Mouse (Mus musculus): Measurements from ENCODE around the gene Pex13. TPM values are rescaled to one million over a fixed set of nuclear protein-coding genes. Genes with fewer than 3 reads are reported as not detected.
A peak's percentile ranks its signal among the peaks of the same experiment; 100 is the strongest.

Gene Pex13
- total RNA-seq (2017) = 16.1 and 18.5 TPM in 2 replicates

DNA sequence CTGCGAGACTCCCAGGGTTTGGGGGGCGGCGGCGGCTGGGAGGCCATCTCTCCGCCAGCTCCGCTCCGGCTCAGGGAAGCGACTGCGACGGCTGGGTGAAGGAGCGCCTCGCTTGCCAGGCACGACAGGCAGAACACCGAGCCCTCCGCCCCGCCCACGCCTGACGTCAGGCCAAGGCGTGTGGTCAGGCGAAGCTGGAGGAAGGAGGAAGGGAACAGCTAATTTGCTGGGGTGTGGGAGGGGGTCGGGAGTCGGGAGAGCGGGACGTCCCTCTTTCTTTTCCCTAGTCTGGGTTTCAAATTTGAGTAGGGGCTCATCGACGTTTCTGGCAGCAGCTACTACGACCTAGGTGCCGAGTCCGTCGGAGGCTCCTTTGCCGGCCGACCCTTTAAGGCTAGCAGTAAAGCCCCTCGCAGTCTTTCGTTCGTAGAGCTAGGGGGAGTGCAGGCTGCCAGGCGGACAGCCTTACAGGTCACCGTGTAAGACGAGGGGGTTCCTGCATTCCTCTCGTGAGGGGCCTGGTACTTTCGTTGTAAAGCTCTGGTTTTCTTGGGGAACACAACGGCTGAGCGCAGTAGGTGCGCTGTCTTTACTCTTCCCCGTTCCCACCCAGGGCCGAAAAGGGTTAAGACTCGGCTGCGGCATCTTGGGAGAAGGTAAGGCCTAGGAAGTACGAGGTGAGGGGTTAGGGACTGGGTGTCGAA is at the start of gene Pex13:
Pex13 (minus strand) TSS at position 162 of the 704 bp plus-strand sequence.
- ATAC-seq (ENCODE audit: extremely low read depth, insufficient number of reproducible peaks, low FRiP score, poor library complexity, severe bottlenecking) = peak; percentile 97

DNA sequence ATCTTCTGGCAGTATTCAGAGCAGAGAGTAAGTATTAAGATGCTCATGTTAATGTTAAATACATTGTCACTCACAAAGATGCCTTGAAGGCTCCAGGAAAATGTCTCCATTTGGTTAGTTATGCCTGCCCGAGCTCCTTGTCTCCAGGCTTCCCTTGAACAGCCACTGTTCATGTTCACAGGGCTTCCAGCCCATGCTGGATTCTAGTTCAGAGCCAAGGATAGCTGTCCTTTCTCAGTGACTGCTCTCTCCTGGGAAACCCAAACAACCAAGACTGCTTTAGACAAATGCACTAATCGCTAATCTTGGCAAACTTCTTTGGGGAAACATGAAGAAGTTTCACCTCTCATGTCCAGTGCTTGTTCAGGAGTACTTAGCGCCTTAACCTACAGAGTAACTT is 46.5 kb upstream of the Pex13 start:
- ATAC-seq (ENCODE audit: extremely low read depth, insufficient number of reproducible peaks, low FRiP score, poor library complexity, severe bottlenecking) = no peak

DNA sequence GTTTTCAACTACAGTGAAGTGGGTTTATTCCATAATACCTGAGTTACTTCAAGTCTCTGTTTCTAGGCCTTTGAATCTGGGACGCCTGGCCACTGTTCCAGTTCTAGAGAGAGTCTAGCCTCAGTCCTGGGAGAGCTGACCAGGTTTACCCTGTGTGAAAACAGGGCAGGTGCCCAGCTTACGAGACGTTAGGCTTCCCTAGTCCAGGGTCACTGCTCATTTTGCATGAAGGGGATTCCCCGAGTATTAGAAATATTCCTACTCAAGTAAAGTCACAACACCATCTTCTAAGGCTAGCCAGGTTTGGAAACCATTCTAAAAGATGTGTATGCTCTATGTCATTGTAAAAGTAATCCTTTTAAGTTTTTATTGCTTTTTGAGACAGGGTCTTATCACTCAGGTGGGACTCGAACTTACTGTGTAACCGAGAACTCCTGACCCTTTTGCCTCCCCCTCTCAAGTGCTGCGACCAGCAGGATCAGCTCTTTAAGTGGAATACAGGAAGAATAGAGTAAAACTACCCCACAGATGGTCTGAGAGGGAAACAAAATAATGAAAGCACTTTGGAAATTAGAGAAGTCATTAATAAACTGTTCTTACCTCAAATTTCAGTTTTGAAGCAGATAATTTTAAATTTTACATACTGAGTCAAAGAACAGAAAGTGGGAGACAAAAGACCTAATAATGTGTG is 39.0 kb upstream of the Pex13 start:
- ATAC-seq (ENCODE audit: extremely low read depth, insufficient number of reproducible peaks, low FRiP score, poor library complexity, severe bottlenecking) = no peak

- no peak for ATAC-seq (ENCODE audit: extremely low read depth, insufficient number of reproducible peaks, low FRiP score, poor library complexity, severe bottlenecking)
Measured at GRCm38 (mm10) chr11:23701831-23702230, 36.1 kb upstream of the Pex13 start.

GRCm38 (mm10) chr11:23699414-23700095 is 33.8 kb upstream of the Pex13 start:
- peak; percentile 81 for ATAC-seq (ENCODE audit: extremely low read depth, insufficient number of reproducible peaks, low FRiP score, poor library complexity, severe bottlenecking)

GRCm38 (mm10) chr11:23698526-23698925 is 32.8 kb upstream of the Pex13 start:
- ATAC-seq (ENCODE audit: extremely low read depth, insufficient number of reproducible peaks, low FRiP score, poor library complexity, severe bottlenecking) = no peak

DNA sequence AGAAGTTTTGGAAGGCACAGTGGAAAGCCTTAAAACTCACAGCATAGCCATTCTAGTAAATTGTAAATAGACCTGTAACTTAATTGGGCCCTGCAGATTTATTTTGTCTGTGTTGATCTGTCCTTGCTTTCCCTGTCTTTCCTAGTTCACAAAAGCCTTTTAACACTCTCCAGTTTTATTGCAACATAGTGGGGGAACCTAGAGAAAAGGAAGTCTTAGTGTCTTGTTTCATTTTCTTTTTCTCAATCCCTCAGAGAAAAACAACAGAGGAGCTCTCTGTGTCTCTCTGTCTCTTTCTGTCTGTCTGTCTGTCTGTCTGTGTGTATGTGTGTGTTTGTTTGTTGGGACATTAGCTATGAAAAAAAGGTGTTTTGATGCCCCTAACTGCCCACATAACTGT is 30.1 kb upstream of the Pex13 start:
- no peak; the same call in 1 of the 2 replicates for ATAC-seq (ENCODE audit: extremely low read depth, insufficient number of reproducible peaks, low FRiP score, poor library complexity, severe bottlenecking)

- no peak for ATAC-seq (ENCODE audit: extremely low read depth, insufficient number of reproducible peaks, low FRiP score, poor library complexity, severe bottlenecking)
Measured at GRCm38 (mm10) chr11:23693286-23693685, 27.5 kb upstream of the Pex13 start.

DNA sequence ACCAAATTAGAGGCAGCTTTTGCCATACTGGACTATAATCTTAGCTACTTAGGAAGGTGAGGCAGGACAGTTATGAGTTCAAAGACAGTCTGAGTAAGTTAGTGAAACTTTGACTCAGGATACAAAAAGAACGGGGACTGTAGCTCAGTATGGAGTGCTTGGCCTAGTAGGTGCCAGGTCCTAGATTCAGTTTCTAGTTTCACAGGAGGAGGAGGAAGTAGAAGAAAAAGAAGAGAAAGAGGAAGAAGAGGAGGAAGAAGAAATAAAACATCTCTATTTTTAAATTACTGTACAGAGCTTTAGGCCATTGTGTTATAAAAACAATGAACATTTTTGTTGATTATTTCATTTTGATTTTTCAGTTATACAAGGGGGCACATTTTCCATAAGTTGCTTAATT is 22.3 kb upstream of the Pex13 start:
- peak; percentile 46; the same call in 1 of the 2 replicates for ATAC-seq (ENCODE audit: extremely low read depth, insufficient number of reproducible peaks, low FRiP score, poor library complexity, severe bottlenecking)

GRCm38 (mm10) chr11:23686671-23687070 is 20.9 kb upstream of the Pex13 start:
- ATAC-seq (ENCODE audit: extremely low read depth, insufficient number of reproducible peaks, low FRiP score, poor library complexity, severe bottlenecking) = no peak

- peak; percentile 39; the same call in 1 of the 2 replicates for ATAC-seq (ENCODE audit: extremely low read depth, insufficient number of reproducible peaks, low FRiP score, poor library complexity, severe bottlenecking)
Measured at GRCm38 (mm10) chr11:23682561-23682960, 16.8 kb upstream of the Pex13 start.

GRCm38 (mm10) chr11:23680435-23680950 is 14.7 kb upstream of the Pex13 start:
- ATAC-seq (ENCODE audit: extremely low read depth, insufficient number of reproducible peaks, low FRiP score, poor library complexity, severe bottlenecking) = no peak

DNA sequence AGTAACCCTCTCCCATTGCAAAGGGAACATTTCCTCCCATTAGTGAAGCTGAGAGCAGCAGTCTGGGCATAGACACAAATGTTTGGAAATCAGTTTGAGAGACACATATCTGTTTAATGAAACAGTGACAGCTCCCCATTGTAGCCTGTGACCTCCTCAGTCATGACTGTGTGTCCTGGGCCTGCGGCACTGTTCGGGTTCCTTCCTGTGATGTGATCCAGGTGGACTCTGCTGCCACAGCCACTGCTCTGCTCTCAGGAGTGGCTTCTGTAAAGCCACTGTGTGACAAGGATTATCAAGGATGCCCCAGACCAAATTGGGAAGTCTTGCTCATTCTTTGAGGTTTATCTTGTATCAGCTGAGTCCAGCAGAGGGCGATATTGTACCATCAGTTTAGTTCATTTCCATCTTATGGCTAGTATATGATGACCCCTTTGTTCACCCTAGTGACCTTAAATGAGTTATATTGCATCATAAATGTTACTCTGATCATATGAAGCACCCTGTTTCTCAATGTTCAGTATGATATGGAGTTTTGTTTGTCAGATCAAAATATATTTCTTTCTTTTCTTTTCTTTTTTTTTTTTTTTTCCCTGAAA is 13.4 kb upstream of the Pex13 start:
- peak; percentile 87 for ATAC-seq (ENCODE audit: extremely low read depth, insufficient number of reproducible peaks, low FRiP score, poor library complexity, severe bottlenecking)

GRCm38 (mm10) chr11:23676100-23676499 is 10.3 kb upstream of the Pex13 start:
- ATAC-seq (ENCODE audit: extremely low read depth, insufficient number of reproducible peaks, low FRiP score, poor library complexity, severe bottlenecking) = no peak

- ATAC-seq (ENCODE audit: extremely low read depth, insufficient number of reproducible peaks, low FRiP score, poor library complexity, severe bottlenecking) = no peak
Measured at GRCm38 (mm10) chr11:23672256-23672749, 6.5 kb upstream of the Pex13 start.

- ATAC-seq (ENCODE audit: extremely low read depth, insufficient number of reproducible peaks, low FRiP score, poor library complexity, severe bottlenecking) = no peak
Measured at GRCm38 (mm10) chr11:23667128-23667527, 1.4 kb upstream of the Pex13 start.

GRCm38 (mm10) chr11:23666526-23666925 is 767 bp upstream of the Pex13 start:
- ATAC-seq (ENCODE audit: extremely low read depth, insufficient number of reproducible peaks, low FRiP score, poor library complexity, severe bottlenecking) = no peak

- ATAC-seq (ENCODE audit: extremely low read depth, insufficient number of reproducible peaks, low FRiP score, poor library complexity, severe bottlenecking) = peak; percentile 30; the same call in 1 of the 2 replicates
Measured at GRCm38 (mm10) chr11:23665311-23665786, 410 bp downstream of the Pex13 start, which contains the start of gene Pus10. Gene Pus10, plus strand, starts transcription at chr11:23665674.

DNA sequence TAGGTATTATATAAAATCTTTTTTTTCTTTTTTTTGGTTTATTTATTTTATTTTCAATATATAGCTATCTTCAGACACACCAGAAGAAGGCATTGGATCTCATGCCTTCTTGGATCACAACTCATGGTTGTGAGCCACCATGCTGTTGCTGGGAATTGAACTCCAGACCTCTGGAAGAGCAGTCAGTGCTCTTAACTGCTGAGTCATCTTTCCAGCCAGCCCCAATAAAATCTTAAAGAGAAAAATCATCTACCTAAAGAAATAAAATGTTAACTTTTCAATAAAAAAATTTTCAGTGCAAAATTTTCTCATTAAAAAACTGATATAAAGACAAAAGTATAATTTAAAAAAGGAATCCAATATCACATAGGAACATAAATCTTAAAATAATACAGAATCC is 1.5 kb downstream of the Pex13 start:
- no peak for ATAC-seq (ENCODE audit: extremely low read depth, insufficient number of reproducible peaks, low FRiP score, poor library complexity, severe bottlenecking)
